Comparison of ENCODE assay signal across 15 mouse cellular contexts in genomic region chr1:72013863-72014262, GRCm38 (mm10).
DNase-seq lines count a peak whose midpoint lies in the region; ATAC-seq and TF ChIP-seq lines count a peak whose summit lies in the region.
"Had no signal": no experiment of that assay in that cellular context is flagged by ENCODE, and none has a peak within 500 bp of the region (broad histone marks: within the 10 kb centered on the region; RNA-seq: fewer than 3 reads in every experiment).

No protein-coding gene starts in this region.

- peak; percentile 13 for DNase-seq in lung, postnatal 36 days
- no peak for DNase-seq in lung, postnatal 14 days
- peak; percentile 53 for DNase-seq in adrenal gland, postnatal 10 days
- DNase-seq in gastrocnemius, adult 8-10 months (ENCODE audit: low spot score in 2 of 2), result no peak
- no peak for DNase-seq in right cerebral cortex, adult 18-20 months
- DNase-seq: cerebellum, adult 2 months; forebrain, postnatal 0 days; lung, adult 2 months; right cerebral cortex, postnatal 25 days; thymus, postnatal 14 days had no signal

- H3ac ChIP-seq in myocyte (ENCODE audit: control insufficient read depth, insufficient read length), result no peak overlapping the region

- ATAC-seq in heart, embryonic 12.5 days (ENCODE audit: insufficient number of reproducible peaks, low FRiP score), result 0 out of 2 replicates have a peak, but pooled peaks have one; percentile 17
- ATAC-seq in megakaryocyte-erythroid progenitor cell, adult 5-6 weeks (replicated peaks; ENCODE audit: low FRiP score, low TSS enrichment, poor library complexity, severe bottlenecking), result no peak
- ATAC-seq: forebrain, postnatal 0 days; hindbrain, postnatal 0 days had no signal

- H3K4me1 ChIP-seq in heart, embryonic 12.5 days (replicated peaks), result peaks cover 32% of the 10 kb centered on the region

- no peaks in the 10 kb centered on the region for H3K79me2 ChIP-seq in myocyte (ENCODE audit: control insufficient read depth, insufficient read depth)

- H3K9ac ChIP-seq in heart, embryonic 12.5 days, result no peak overlapping the region
- H3K9ac ChIP-seq: forebrain, postnatal 0 days had no signal

- 50% methylated on average over 7 of the region's 7 CpGs for WGBS in heart, embryonic 12.5 days

- H3K4me3 ChIP-seq in heart, embryonic 12.5 days, result no peak overlapping the region
- H3K4me3 ChIP-seq in myocyte, result no peak overlapping the region
- H3K4me3 ChIP-seq: midbrain, embryonic 10.5 days had no signal

- no peaks in the 10 kb centered on the region for H3K27me3 ChIP-seq in heart, embryonic 12.5 days (replicated peaks)
- no peaks in the 10 kb centered on the region for H3K27me3 ChIP-seq in myocyte (ENCODE audit: control insufficient read depth, insufficient read depth, insufficient read length)

- no peak overlapping the region for H3K4me2 ChIP-seq in heart, embryonic 12.5 days
- H3K4me2 ChIP-seq in myocyte (ENCODE audit: low read depth), result peak overlapping the region; percentile 53

- peak overlapping the region; percentile 62; the same call in 1 of the 2 replicates for H3K27ac ChIP-seq in heart, embryonic 12.5 days (ENCODE audit: poor library complexity, severe bottlenecking)
- H3K27ac ChIP-seq: hindbrain, postnatal 0 days; midbrain, embryonic 10.5 days had no signal

- no peaks in the 10 kb centered on the region for H3K36me3 ChIP-seq in heart, embryonic 12.5 days
- no peaks in the 10 kb centered on the region for H3K36me3 ChIP-seq in myocyte (ENCODE audit: control insufficient read depth, insufficient read depth)
- H3K36me3 ChIP-seq: midbrain, embryonic 10.5 days had no signal

- no peaks in the 10 kb centered on the region for H3K9me3 ChIP-seq in heart, embryonic 12.5 days (replicated peaks)
- H3K9me3 ChIP-seq: midbrain, embryonic 10.5 days had no signal

- TF ChIP-seq POLR2A in myocyte (IDR thresholded peaks at IDR 0.05; ENCODE audit: insufficient read length, low read depth), result no peak

TF ChIP-seq in myocyte, 11 proteins besides CTCF, POLR2A, EP300 and RAD21:
- no peak for TF ChIP-seq MAX (IDR thresholded peaks at IDR 0.05; ENCODE audit: low read depth)
- TF ChIP-seq E2F4 (IDR thresholded peaks at IDR 0.05; ENCODE audit: insufficient read depth), result no peak
- no peak for TF ChIP-seq MYOG (IDR thresholded peaks at IDR 0.05; ENCODE audit: control insufficient read depth in 1 of 3, insufficient read depth in 1 of 3, insufficient read length in 2 of 3, low read depth in 2 of 3)
- no peak for TF ChIP-seq USF1 (IDR thresholded peaks at IDR 0.05; ENCODE audit: low read depth)
- TF ChIP-seq TCF12 (IDR thresholded peaks at IDR 0.05; ENCODE audit: insufficient read depth, poor library complexity, severe bottlenecking), result no peak
- no peak for TF ChIP-seq POLR2AphosphoS2 (IDR thresholded peaks at IDR 0.05; ENCODE audit: insufficient read length, low read depth)
- no peak for TF ChIP-seq REST (IDR thresholded peaks at IDR 0.05; ENCODE audit: insufficient read depth, insufficient read length)
- no peak for TF ChIP-seq CEBPB (IDR thresholded peaks at IDR 0.05; ENCODE audit: insufficient read depth, poor library complexity, severe bottlenecking)
- TF ChIP-seq TCF3 (IDR thresholded peaks at IDR 0.05; ENCODE audit: insufficient read length, low read depth), result no peak

Comparison
In these comparisons a context has a peak if more than half of its experiments do, and no peak if none do; other contexts are left out.
1. DNase-seq: peak in lung, postnatal 36 days (single experiment) and adrenal gland, postnatal 10 days (single experiment); none in lung, postnatal 14 days (single experiment), gastrocnemius, adult 8-10 months (0 of 2) and right cerebral cortex, adult 18-20 months (single experiment).